Mouse (Mus musculus) megakaryocyte, embryonic 14.5 days (primary cell): ENCODE results near the gene Itih5. TPM values are rescaled to one million over a fixed set of nuclear protein-coding genes. Genes with fewer than 3 reads are reported as not detected.
A peak's percentile ranks its signal among the peaks of the same experiment; 100 is the strongest.

Experiments used
- H3K27me3 ChIP-seq: replicated peaks from 2 replicates; pipeline ENCODE3; 2012; ENCODE audit warnings: inconsistent platforms
- H3K36me3 ChIP-seq: replicated peaks from 2 replicates; pipeline ENCODE3; 2012; ENCODE audit warnings: low read length, inconsistent platforms, mixed read lengths
- H3K4me1 ChIP-seq: 2 replicates; pipeline ENCODE4 v1.6.1; 2012; ENCODE audit warnings: inconsistent platforms
- H3K4me3 ChIP-seq: replicated peaks from 2 replicates; pipeline ENCODE3; 2012; ENCODE audit warnings: moderate library complexity, mild to moderate bottlenecking, inconsistent platforms
- H3K9me3 ChIP-seq: 2 replicates; pipeline ENCODE4 v1.6.1; 2012; ENCODE audit warnings: inconsistent platforms
- FLI1 ChIP-seq: IDR thresholded peaks from 2 replicates; pipeline ENCODE4 v1.6.1; 2012; ENCODE audit warnings: low read length, inconsistent platforms, mixed read lengths
- GATA1 ChIP-seq: IDR thresholded peaks from 3 replicates; pipeline ENCODE4 v1.6.1; 2012; ENCODE audit warnings: mixed read lengths, low read length, inconsistent platforms, borderline replicate concordance
- polyA plus RNA-seq: library from polyadenylated mRNA; stranded (reverse); fragments of >175 nt; gene quantifications from 2 replicates; pipeline ENCODE4 v1.2.3, GENCODE M21; 2012; ENCODE audit warnings: low replicate concordance; ENCODE audit not compliant: insufficient read depth

The Itih5 gene
- polyA plus RNA-seq, 1 experiment, result 0.18 TPM

- H3K27me3 ChIP-seq, result peaks cover 5% of the 10 kb centered on the region
- no peaks in the 10 kb centered on the region for H3K4me1 ChIP-seq
- no peak within 1 kb of the TSS for H3K4me3 ChIP-seq
- H3K36me3 ChIP-seq, result no peaks in the 10 kb centered on the region
- H3K9me3 ChIP-seq, result no peaks in the 10 kb centered on the region
- TF ChIP-seq FLI1 (no peak), GATA1 (no peak)
Observed at GRCm38 (mm10) chr2:10131296-10131695, 22.1 kb upstream of the Itih5 start, which contains the start of gene Itih2. Itih2 (minus strand) TSS chr2:10131396.

GRCm38 (mm10) chr2:10132128-10132527 lies 21.2 kb upstream of the Itih5 start:
- H3K9me3 ChIP-seq, result no peaks in the 10 kb centered on the region
- H3K36me3 ChIP-seq, result no peaks in the 10 kb centered on the region
- H3K4me1 ChIP-seq, result no peaks in the 10 kb centered on the region
- H3K4me3 ChIP-seq, result no peak overlapping the region
- TF ChIP-seq GATA1 (no peak), FLI1 (no peak)
- peaks cover 5% of the 10 kb centered on the region for H3K27me3 ChIP-seq

GRCm38 (mm10) chr2:10133941-10134340 lies 19.4 kb upstream of the Itih5 start:
- Histone ChIP-seq H3K36me3 (no peaks in the 10 kb centered on the region), H3K27me3 (peaks cover 5% of the 10 kb centered on the region), H3K4me1 (no peaks in the 10 kb centered on the region), H3K4me3 (no peak overlapping the region), H3K9me3 (peaks cover 2% of the 10 kb centered on the region; the same call in 1 of the 2 replicates)
- TF ChIP-seq FLI1, result no peak
- TF ChIP-seq GATA1, result no peak

GRCm38 (mm10) chr2:10137320-10137719 lies 16.1 kb upstream of the Itih5 start:
- Histone ChIP-seq H3K4me3 (no peak overlapping the region), H3K9me3 (peaks cover 8% of the 10 kb centered on the region)
- no peak for TF ChIP-seq FLI1
- no peak for TF ChIP-seq GATA1

GRCm38 (mm10) chr2:10140456-10140855 lies 12.9 kb upstream of the Itih5 start:
- Histone ChIP-seq H3K9me3 (peaks cover 8% of the 10 kb centered on the region), H3K4me3 (no peak overlapping the region), H3K36me3 (no peaks in the 10 kb centered on the region), H3K4me1 (peaks cover 9% of the 10 kb centered on the region), H3K27me3 (peaks cover 4% of the 10 kb centered on the region)
- TF ChIP-seq FLI1 (no peak), GATA1 (no peak)

More at GRCm38 (mm10) chr2:10137320-10137719, 16.1 kb upstream of the Itih5 start:
- Histone ChIP-seq H3K4me1 (peaks cover 2% of the 10 kb centered on the region), H3K27me3 (peaks cover 4% of the 10 kb centered on the region), H3K36me3 (no peaks in the 10 kb centered on the region)

- TF ChIP-seq FLI1, result no peak
- no peak for TF ChIP-seq GATA1
- H3K27me3 ChIP-seq, result peaks cover 4% of the 10 kb centered on the region
- H3K36me3 ChIP-seq, result no peaks in the 10 kb centered on the region
- H3K4me1 ChIP-seq, result peaks cover 13% of the 10 kb centered on the region
- H3K9me3 ChIP-seq, result peaks cover 8% of the 10 kb centered on the region
- H3K4me3 ChIP-seq, result peak overlapping the region; percentile 21
Observed at GRCm38 (mm10) chr2:10142472-10143454, 10.6 kb upstream of the Itih5 start.

- no peaks in the 10 kb centered on the region for H3K9me3 ChIP-seq
- peak overlapping the region; percentile 16 for H3K4me3 ChIP-seq
- H3K36me3 ChIP-seq, result no peaks in the 10 kb centered on the region
- no peaks in the 10 kb centered on the region for H3K27me3 ChIP-seq
- H3K4me1 ChIP-seq, result peaks cover 13% of the 10 kb centered on the region
- TF ChIP-seq GATA1 (no peak), FLI1 (no peak)
Observed at GRCm38 (mm10) chr2:10145514-10145913, 7.9 kb upstream of the Itih5 start.

- TF ChIP-seq FLI1, result no peak
- TF ChIP-seq GATA1, result no peak
- H3K27me3 ChIP-seq, result no peaks in the 10 kb centered on the region
- peaks cover 13% of the 10 kb centered on the region for H3K4me1 ChIP-seq
- H3K9me3 ChIP-seq, result no peaks in the 10 kb centered on the region
- no peak overlapping the region for H3K4me3 ChIP-seq
- no peaks in the 10 kb centered on the region for H3K36me3 ChIP-seq
Observed at GRCm38 (mm10) chr2:10147176-10147575, 6.2 kb upstream of the Itih5 start.

GRCm38 (mm10) chr2:10152590-10152989 lies 781 bp upstream of the Itih5 start:
- peak overlapping the region; percentile 35 for H3K4me3 ChIP-seq
- peaks cover 33% of the 10 kb centered on the region for H3K4me1 ChIP-seq
- H3K27me3 ChIP-seq, result no peaks in the 10 kb centered on the region
- no peak for TF ChIP-seq FLI1
- TF ChIP-seq GATA1, result no peak
- no peaks in the 10 kb centered on the region for H3K9me3 ChIP-seq
- H3K36me3 ChIP-seq, result no peaks in the 10 kb centered on the region

GRCm38 (mm10) chr2:10157184-10157583 lies 3.8 kb downstream of the Itih5 start:
- Histone ChIP-seq H3K4me1 (peaks cover 36% of the 10 kb centered on the region), H3K36me3 (no peaks in the 10 kb centered on the region), H3K9me3 (no peaks in the 10 kb centered on the region), H3K27me3 (peaks cover 2% of the 10 kb centered on the region), H3K4me3 (no peak overlapping the region)
- TF ChIP-seq FLI1 (no peak), GATA1 (no peak)
